Mouse (Mus musculus) ES-Bruce4 (cell line): ENCODE data around the gene Gm49416. TPM values are rescaled to one million over a fixed set of nuclear protein-coding genes. Genes with fewer than 3 reads are reported as not detected.

Experiments
- H3K27ac ChIP-seq: 2 replicates; pipeline ENCODE4 v1.5.1; 2012; ENCODE audit warnings: low read length, inconsistent platforms; ENCODE audit not compliant: insufficient read depth
- H3K27me3 ChIP-seq: 2 replicates; pipeline ENCODE4 v1.6.1; 2012; ENCODE audit warnings: mild to moderate bottlenecking, low read length, inconsistent platforms; ENCODE audit not compliant: control insufficient read depth, poor library complexity, insufficient read depth, severe bottlenecking
- H3K36me3 ChIP-seq: 2 replicates; pipeline ENCODE4 v1.6.1; 2012; ENCODE audit warnings: inconsistent platforms, mild to moderate bottlenecking, low read length, moderate library complexity; ENCODE audit not compliant: control insufficient read depth, poor library complexity, insufficient read depth, severe bottlenecking
- H3K4me1 ChIP-seq: one replicate; pipeline ENCODE4 v1.8.1; 2011; ENCODE audit warnings: low read length; ENCODE audit not compliant: control insufficient read depth, insufficient read depth
- H3K4me3 ChIP-seq: 2 replicates; pipeline ENCODE4 v1.5.1; 2011; ENCODE audit warnings: low read depth, mild to moderate bottlenecking, low read length
- H3K9ac ChIP-seq: 2 replicates; pipeline ENCODE4 v1.6.1; 2012; ENCODE audit warnings: low read depth, mild to moderate bottlenecking, inconsistent platforms; ENCODE audit not compliant: poor library complexity, severe bottlenecking
- H3K9me3 ChIP-seq: replicated peaks from 2 replicates; pipeline ENCODE4 v1.6.1; 2012; ENCODE audit warnings: mild to moderate bottlenecking, low read length, inconsistent platforms; ENCODE audit not compliant: control insufficient read depth, poor library complexity, insufficient read depth, severe bottlenecking
- CTCF ChIP-seq: IDR thresholded peaks from one replicate; pipeline ENCODE4 v1.8.1; 2011; ENCODE audit warnings: low read depth, low read length
- EP300 ChIP-seq: IDR thresholded peaks from 2 replicates; pipeline ENCODE4 v1.6.1; 2011; ENCODE audit warnings: low read depth, low read length; ENCODE audit not compliant: insufficient read depth
- POLR2A ChIP-seq: IDR thresholded peaks from one replicate; pipeline ENCODE4 v1.8.1; 2011; ENCODE audit warnings: low read length; ENCODE audit not compliant: insufficient read depth
- polyA plus RNA-seq: library from polyadenylated mRNA; stranded (reverse); fragments of >200 nt; gene quantifications from 2 replicates; pipeline ENCODE4 v1.2.4, GENCODE M21; 2011; ENCODE audit warnings: low read depth; ENCODE audit not compliant: missing spikeins, insufficient read depth, insufficient read length

The Gm49416 gene
- polyA plus RNA-seq, 1 experiment = 11.9 TPM

- H3K4me3 ChIP-seq = peak overlapping the region; percentile 89
- peak overlapping the region; percentile 32 for H3K27ac ChIP-seq
- no peaks in the 10 kb centered on the region for H3K9me3 ChIP-seq
- H3K27me3 ChIP-seq = no peaks in the 10 kb centered on the region
- TF ChIP-seq POLR2A (no peak), CTCF (no peak), EP300 (no peak)
- H3K9ac ChIP-seq = peak overlapping the region; percentile 91
- peaks cover 33% of the 10 kb centered on the region for H3K36me3 ChIP-seq
- no peaks in the 10 kb centered on the region for H3K4me1 ChIP-seq
Measured at GRCm38 (mm10) chr19:8872266-8872840, 16.4 kb upstream of the Gm49416 start.

- Histone ChIP-seq H3K4me1 (no peaks in the 10 kb centered on the region), H3K4me3 (no peak overlapping the region), H3K27me3 (no peaks in the 10 kb centered on the region), H3K9me3 (no peaks in the 10 kb centered on the region), H3K36me3 (peaks cover 35% of the 10 kb centered on the region), H3K27ac (no peak overlapping the region), H3K9ac (no peak overlapping the region)
- TF ChIP-seq EP300 (no peak), CTCF (no peak), POLR2A (no peak)
Measured at GRCm38 (mm10) chr19:8875031-8875430, 13.7 kb upstream of the Gm49416 start.

DNA sequence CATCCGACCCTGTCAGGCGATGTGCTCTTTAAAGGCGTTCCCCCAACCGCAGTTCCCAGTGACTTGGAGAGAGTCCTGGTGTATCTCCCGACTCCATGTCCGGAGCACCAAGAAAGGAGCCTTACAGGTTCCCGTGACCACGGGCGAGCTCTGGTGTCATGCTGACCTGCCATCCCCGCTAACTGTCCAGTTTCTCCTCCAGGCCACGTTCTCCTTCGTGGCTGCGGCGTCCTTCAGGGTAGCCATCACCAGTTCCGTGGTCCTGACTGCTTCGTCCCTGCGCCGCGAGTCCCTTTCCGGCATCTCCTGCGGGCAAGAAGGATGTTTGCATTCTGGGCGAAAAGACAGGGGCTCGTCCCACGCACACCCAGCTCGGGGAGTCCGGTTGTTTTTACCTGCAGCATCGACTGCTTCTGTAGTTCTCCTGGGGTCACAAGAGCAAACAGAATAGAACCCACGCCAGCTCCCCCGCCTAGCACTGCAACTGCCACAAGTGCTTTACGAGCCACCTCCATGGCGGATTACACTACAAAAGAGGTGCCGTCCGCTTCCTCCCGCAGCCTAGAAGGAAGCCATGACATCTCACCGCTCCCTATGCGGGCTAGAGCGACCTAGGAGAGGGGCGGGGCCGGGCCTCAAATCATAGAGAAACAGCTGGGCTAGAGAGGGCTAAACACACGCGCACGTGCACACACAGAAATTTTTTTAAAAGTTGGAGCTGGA, 8.3 kb upstream of the Gm49416 start, which contains the start of gene Uqcc3:
Gene Uqcc3 (minus strand): TSS at position 613 of the 723 bp plus-strand sequence.
- Histone ChIP-seq H3K36me3 (peaks cover 9% of the 10 kb centered on the region), H3K9ac (peak within 1 kb of the TSS; percentile 65), H3K27me3 (no peaks in the 10 kb centered on the region), H3K27ac (peak within 1 kb of the TSS; percentile 46; the same call in 1 of the 2 replicates), H3K4me3 (peak within 1 kb of the TSS; percentile 87), H3K9me3 (no peaks in the 10 kb centered on the region), H3K4me1 (peaks cover 1% of the 10 kb centered on the region)
- TF ChIP-seq EP300 = peak; percentile 59; the same call in 1 of the 2 replicates
- TF ChIP-seq POLR2A = peak; percentile 66
- TF ChIP-seq CTCF = no peak

GRCm38 (mm10) chr19:8881034-8881392, 7.7 kb upstream of the Gm49416 start:
- no peaks in the 10 kb centered on the region for H3K9me3 ChIP-seq
- H3K27me3 ChIP-seq = no peaks in the 10 kb centered on the region
- H3K4me1 ChIP-seq = peaks cover 1% of the 10 kb centered on the region
- H3K9ac ChIP-seq = peak overlapping the region; percentile 65
- no peak for TF ChIP-seq EP300
- no peak for TF ChIP-seq CTCF
- no peak for TF ChIP-seq POLR2A
- peak overlapping the region; percentile 87 for H3K4me3 ChIP-seq
- H3K36me3 ChIP-seq = peaks cover 8% of the 10 kb centered on the region; the same call in 1 of the 2 replicates
- H3K27ac ChIP-seq = peak overlapping the region; percentile 46; the same call in 1 of the 2 replicates

DNA sequence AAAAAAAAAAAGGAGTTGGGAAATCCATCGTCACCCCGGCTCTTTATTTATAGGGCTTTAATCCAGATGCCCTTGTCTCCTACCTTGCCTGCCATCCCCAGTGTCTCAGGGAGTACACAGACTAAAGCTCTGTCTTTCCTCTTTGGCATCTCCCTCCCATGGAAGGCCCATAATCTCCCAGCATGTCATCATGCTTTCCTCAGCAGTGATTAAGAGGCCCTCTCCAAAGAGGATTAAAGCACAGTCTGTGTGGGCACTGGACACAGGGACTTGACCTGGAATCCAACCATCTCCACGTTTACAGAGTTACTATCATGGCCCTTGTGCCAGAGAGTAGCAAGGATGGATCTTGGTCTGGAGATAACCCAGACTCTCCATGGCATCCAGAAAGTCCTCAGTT, 5.1 kb upstream of the Gm49416 start, which contains the start of the genes Lbhd1 and Gm49403:
Gene Lbhd1 (plus strand): TSS at position 117 of the 400 bp plus-strand sequence.
Gene Gm49403 (plus strand): TSS at position 315 of the 400 bp plus-strand sequence.
- H3K27me3 ChIP-seq = no peaks in the 10 kb centered on the region
- no peak within 1 kb of the TSS for H3K9ac ChIP-seq
- H3K9me3 ChIP-seq = no peaks in the 10 kb centered on the region
- peaks cover 1% of the 10 kb centered on the region for H3K4me1 ChIP-seq
- peaks cover 10% of the 10 kb centered on the region for H3K36me3 ChIP-seq
- no peak within 1 kb of the TSS for H3K27ac ChIP-seq
- H3K4me3 ChIP-seq = no peak within 1 kb of the TSS
- no peak for TF ChIP-seq POLR2A
- no peak for TF ChIP-seq CTCF

GRCm38 (mm10) chr19:8886916-8887584, 1.7 kb upstream of the Gm49416 start:
- H3K9ac ChIP-seq = peak overlapping the region; percentile 99

More at GRCm38 (mm10) chr19:8886916-8887584, 1.7 kb upstream of the Gm49416 start:
- Histone ChIP-seq H3K27me3 (no peaks in the 10 kb centered on the region), H3K4me1 (peaks cover 3% of the 10 kb centered on the region), H3K9me3 (no peaks in the 10 kb centered on the region), H3K4me3 (peak overlapping the region; percentile 98), H3K27ac (peak overlapping the region; percentile 93), H3K36me3 (peaks cover 29% of the 10 kb centered on the region)
- TF ChIP-seq EP300 = no peak
- no peak for TF ChIP-seq CTCF
- no peak for TF ChIP-seq POLR2A
